Mouse (Mus musculus) megakaryocyte, embryonic 14.5 days (primary cell): Measurements from ENCODE around the gene Tnpo1. TPM values are rescaled to one million over a fixed set of nuclear protein-coding genes. Genes with fewer than 3 reads are reported as not detected.

Source experiments
- H3K27me3 ChIP-seq: replicated peaks from 2 replicates; pipeline ENCODE3; 2012; ENCODE audit warnings: inconsistent platforms
- H3K36me3 ChIP-seq: replicated peaks from 2 replicates; pipeline ENCODE3; 2012; ENCODE audit warnings: low read length, inconsistent platforms, mixed read lengths
- H3K4me1 ChIP-seq: 2 replicates; pipeline ENCODE4 v1.6.1; 2012; ENCODE audit warnings: inconsistent platforms
- H3K4me3 ChIP-seq: replicated peaks from 2 replicates; pipeline ENCODE3; 2012; ENCODE audit warnings: moderate library complexity, mild to moderate bottlenecking, inconsistent platforms
- H3K9me3 ChIP-seq: 2 replicates; pipeline ENCODE4 v1.6.1; 2012; ENCODE audit warnings: inconsistent platforms
- FLI1 ChIP-seq: IDR thresholded peaks from 2 replicates; pipeline ENCODE4 v1.6.1; 2012; ENCODE audit warnings: low read length, inconsistent platforms, mixed read lengths
- GATA1 ChIP-seq: IDR thresholded peaks from 3 replicates; pipeline ENCODE4 v1.6.1; 2012; ENCODE audit warnings: mixed read lengths, low read length, inconsistent platforms, borderline replicate concordance
- polyA plus RNA-seq: library from polyadenylated mRNA; stranded (reverse); fragments of >175 nt; gene quantifications from 2 replicates; pipeline ENCODE4 v1.2.3, GENCODE M21; 2012; ENCODE audit warnings: low replicate concordance; ENCODE audit not compliant: insufficient read depth

Gene Tnpo1
- polyA plus RNA-seq, 1 experiment = 2.3 TPM

DNA sequence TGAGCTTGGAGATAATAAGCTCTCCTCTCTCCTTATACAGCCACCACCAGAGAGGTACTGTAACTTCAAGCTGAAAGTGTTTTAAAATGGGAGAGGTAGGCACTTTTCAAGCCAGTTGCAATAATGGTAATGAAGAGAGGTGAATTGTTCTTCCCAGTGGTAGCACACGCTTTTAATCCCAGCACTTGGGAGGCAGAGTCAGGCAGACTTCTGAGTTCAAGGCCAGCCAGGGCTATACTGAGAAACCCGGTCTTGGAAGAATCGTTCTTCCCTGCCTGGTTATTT is 716 bp upstream of the Tnpo1 start:
- no peaks in the 10 kb centered on the region for H3K27me3 ChIP-seq
- H3K4me1 ChIP-seq = peaks cover 27% of the 10 kb centered on the region
- peak overlapping the region; percentile 96 for H3K4me3 ChIP-seq
- peaks cover 11% of the 10 kb centered on the region for H3K36me3 ChIP-seq
- peaks cover 3% of the 10 kb centered on the region for H3K9me3 ChIP-seq
- no peak for TF ChIP-seq FLI1
- no peak for TF ChIP-seq GATA1

DNA sequence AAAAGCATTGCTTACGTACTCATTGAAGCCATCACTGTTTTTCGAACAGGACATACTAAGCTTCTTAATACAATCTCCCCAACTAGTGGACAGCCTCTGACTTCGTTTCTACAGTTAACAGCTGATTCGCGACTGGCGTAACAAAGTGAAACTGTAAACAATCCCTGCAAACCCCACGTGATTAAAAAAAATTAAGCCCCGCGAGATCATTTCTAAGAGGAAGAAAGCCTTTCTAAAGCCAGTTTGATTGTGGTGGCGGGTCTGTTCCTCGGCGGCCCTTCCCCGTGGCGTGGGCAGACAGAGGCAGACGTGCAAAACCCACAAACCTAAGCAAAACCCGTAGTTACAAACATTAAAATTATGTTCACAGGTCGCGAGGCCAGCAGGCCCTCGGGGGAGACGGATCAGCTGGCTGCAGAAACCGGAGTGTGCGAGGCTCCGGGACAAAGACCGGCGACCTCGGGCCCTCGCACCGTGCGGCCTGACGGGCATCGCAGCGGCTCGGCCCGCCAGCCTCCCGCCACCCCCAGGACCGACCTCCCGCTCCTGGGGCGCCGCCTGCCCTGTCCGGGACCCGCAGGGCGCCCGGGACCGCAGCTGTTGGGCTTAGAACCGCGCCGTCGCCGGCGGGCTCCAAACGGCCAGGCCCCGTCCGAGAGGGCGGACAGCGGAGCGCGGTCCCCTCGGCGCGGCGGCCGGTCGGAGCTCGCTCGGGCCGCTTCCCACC is 535 bp downstream of the Tnpo1 start:
- Histone ChIP-seq H3K9me3 (no peaks in the 10 kb centered on the region), H3K27me3 (no peaks in the 10 kb centered on the region), H3K4me1 (peaks cover 35% of the 10 kb centered on the region), H3K4me3 (peak overlapping the region; percentile 96), H3K36me3 (peaks cover 21% of the 10 kb centered on the region)
- no peak for TF ChIP-seq FLI1
- TF ChIP-seq GATA1 = no peak

DNA sequence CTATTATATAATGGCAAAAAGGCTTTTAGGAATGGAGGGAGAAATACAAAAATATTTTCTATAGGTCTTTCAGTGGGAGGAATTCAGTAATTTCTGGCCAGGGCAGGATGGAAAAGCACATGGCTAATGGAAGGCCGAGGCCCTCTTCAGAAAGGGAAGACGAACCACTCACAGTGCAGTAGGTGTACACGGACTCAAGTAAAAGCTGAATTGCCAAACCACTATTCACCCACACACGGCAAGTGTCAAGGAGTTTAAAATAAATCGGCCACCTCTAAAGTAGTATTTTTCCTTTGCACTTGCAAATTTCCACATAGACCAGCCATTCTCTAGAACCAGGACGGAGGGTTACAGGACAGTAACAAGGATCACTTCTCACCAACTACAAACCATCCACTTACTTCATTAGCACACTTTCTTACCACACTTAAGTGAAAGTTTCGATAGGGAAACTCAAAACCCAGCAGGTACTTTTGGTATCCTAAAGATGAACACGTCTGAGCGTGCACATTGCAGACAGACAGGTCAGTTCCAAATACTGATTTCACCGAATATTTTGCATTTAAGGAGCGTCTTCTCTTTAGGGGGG is 1.2 kb downstream of the Tnpo1 start:
- peaks cover 40% of the 10 kb centered on the region for H3K4me1 ChIP-seq
- H3K9me3 ChIP-seq = no peaks in the 10 kb centered on the region
- H3K36me3 ChIP-seq = peaks cover 22% of the 10 kb centered on the region
- H3K4me3 ChIP-seq = peak overlapping the region; percentile 96
- no peak for TF ChIP-seq FLI1
- TF ChIP-seq GATA1 = no peak
- no peaks in the 10 kb centered on the region for H3K27me3 ChIP-seq

DNA sequence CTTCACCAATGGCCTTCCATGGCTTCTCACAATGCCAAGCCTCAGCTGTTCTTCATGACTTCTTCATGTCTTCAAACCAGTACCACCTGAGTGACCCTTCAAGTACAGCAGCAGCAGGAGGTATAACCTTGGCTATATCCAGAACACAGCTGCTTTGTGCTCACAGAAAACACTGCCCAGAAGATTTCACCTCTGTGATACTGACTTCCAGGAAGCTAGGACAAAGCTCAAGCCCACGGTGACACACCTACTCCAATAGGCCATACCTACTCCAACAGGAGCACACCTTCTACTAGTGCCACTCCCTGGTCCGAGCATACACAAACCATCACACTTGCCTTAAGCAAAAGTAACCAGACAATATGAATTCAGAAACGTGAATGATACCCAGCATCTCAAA is 3.4 kb downstream of the Tnpo1 start:
- TF ChIP-seq GATA1 (no peak), FLI1 (no peak)
- H3K27me3 ChIP-seq = no peaks in the 10 kb centered on the region
- H3K9me3 ChIP-seq = no peaks in the 10 kb centered on the region
- no peak overlapping the region for H3K4me3 ChIP-seq
- H3K4me1 ChIP-seq = peaks cover 56% of the 10 kb centered on the region
- peaks cover 36% of the 10 kb centered on the region for H3K36me3 ChIP-seq

DNA sequence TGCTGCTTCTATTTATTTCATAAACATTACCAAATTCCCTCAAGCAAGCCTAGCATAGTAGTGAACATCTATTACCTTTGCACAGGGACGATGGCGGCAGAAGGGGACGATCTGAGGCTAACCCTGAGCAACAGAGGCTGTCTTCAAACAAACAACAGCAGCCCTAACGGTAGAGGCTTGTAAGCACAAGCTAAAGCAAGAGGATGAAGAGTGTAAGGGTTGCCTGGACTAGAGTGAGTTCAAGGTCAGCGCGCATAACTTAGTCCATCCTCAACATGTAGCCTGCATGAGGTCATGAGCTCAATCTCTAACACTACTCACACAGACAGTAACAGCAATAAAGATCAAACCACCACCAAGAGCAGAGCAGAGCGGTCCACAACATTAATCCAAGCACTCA is 4.9 kb downstream of the Tnpo1 start:
- Histone ChIP-seq H3K36me3 (peaks cover 40% of the 10 kb centered on the region), H3K4me1 (peaks cover 55% of the 10 kb centered on the region), H3K9me3 (no peaks in the 10 kb centered on the region), H3K4me3 (peak overlapping the region; percentile 24), H3K27me3 (no peaks in the 10 kb centered on the region)
- TF ChIP-seq FLI1 (no peak), GATA1 (no peak)

DNA sequence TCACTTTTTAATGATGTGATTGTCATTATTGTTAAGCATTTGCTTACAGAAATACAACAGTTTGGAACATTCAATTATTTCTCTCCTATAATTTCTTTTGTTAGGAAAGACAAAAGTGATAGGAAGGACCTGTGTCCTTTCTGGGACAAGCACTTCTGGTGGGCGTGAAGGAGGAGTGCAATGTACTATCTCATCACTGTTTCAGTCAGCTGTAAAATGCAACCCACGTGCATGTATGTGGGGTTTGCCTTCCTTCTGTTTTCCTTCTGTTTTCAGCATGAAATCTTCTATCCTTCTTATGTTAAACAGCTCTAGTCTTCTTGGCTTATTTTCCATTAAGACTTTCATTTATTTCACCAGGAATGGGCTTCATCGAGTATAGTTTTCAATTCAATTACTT is 5.9 kb downstream of the Tnpo1 start:
- Histone ChIP-seq H3K36me3 (peaks cover 44% of the 10 kb centered on the region), H3K4me1 (peaks cover 64% of the 10 kb centered on the region), H3K9me3 (no peaks in the 10 kb centered on the region), H3K27me3 (no peaks in the 10 kb centered on the region), H3K4me3 (no peak overlapping the region)
- TF ChIP-seq GATA1 (no peak), FLI1 (no peak)

DNA sequence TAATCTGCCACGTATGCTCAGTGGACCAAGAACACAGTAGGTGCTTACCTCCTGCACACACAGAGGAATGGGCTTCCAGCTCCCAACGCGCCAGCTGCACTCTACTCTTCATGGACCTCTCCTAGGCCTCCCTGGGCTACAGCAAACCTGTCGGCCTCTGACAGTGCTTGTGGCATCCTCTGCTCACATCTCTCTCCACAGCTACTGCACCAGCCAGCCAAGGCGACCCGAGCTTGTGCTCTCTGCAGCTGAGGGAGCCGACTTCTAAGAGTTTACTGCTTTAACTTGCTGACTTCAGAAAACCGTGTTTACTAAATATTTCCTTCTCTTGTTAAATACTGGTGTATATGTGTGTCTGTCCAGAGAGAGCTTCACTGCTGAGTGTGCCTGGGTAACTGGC is 6.5 kb downstream of the Tnpo1 start:
- H3K36me3 ChIP-seq = peaks cover 44% of the 10 kb centered on the region
- no peaks in the 10 kb centered on the region for H3K9me3 ChIP-seq
- TF ChIP-seq GATA1 (no peak), FLI1 (no peak)
- peaks cover 66% of the 10 kb centered on the region for H3K4me1 ChIP-seq
- H3K4me3 ChIP-seq = peak overlapping the region; percentile 6
- H3K27me3 ChIP-seq = no peaks in the 10 kb centered on the region

DNA sequence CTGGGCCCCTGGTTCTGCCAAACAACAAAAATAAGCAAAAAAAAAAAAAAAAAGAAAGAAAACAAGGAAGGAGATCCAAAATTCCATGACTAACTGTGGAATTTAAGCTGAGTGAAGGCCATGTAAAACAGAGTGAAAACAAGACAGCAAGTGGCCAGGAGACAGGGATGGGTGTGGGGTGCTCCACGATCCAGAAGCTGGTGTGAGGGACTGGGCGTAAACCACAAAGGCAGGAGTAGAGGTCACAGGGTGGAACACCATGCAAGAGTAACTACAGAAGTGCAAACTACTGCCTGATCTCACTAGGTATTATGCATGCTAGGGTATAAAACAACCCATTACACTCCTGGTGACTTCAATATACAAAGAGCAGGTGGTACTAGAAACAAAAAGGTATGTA is 8.3 kb downstream of the Tnpo1 start:
- TF ChIP-seq FLI1 (no peak), GATA1 (no peak)
- peaks cover 42% of the 10 kb centered on the region for H3K36me3 ChIP-seq
- peaks cover 71% of the 10 kb centered on the region for H3K4me1 ChIP-seq
- no peaks in the 10 kb centered on the region for H3K9me3 ChIP-seq
- no peak overlapping the region for H3K4me3 ChIP-seq
- no peaks in the 10 kb centered on the region for H3K27me3 ChIP-seq

DNA sequence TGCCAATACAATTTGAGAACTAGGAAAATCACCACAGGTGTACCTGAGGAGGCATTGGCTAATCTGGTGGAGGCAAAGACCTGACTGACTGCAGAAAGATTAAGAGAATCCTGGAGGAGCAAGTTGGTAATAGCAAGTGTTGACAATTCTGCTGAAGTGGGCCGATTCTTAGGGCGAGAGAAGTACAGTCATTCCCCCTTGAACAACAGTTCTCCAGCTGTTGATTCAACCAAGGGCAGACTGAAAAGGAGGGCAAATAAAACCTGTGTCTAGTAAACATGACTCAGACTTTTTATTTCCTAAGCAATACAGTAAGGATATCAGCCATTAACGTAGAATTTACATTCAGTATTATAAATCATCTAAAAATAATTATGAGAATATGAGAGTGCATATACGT is 10.6 kb downstream of the Tnpo1 start:
- H3K36me3 ChIP-seq = peaks cover 23% of the 10 kb centered on the region
- no peaks in the 10 kb centered on the region for H3K27me3 ChIP-seq
- H3K4me3 ChIP-seq = no peak overlapping the region
- no peaks in the 10 kb centered on the region for H3K9me3 ChIP-seq
- peaks cover 81% of the 10 kb centered on the region for H3K4me1 ChIP-seq
- no peak for TF ChIP-seq GATA1
- no peak for TF ChIP-seq FLI1

DNA sequence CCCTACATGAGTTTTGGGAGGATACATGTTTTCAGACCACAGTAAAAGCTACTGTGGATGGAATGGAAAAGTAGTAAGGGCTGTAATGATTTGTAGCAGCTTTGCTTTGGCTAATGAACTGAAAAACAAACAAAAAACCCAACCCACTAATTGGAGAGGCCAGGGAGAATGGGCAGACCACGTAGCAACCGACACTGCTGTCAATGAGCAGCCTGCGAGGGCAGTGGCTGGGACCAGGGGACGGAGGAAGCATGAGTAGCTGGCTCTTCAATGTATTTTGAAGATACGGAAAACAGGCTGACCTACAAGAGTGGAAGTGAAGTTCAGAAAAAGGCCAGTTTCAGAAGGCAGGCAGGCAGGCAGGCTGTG is 11.4 kb downstream of the Tnpo1 start:
- Histone ChIP-seq H3K36me3 (peaks cover 21% of the 10 kb centered on the region), H3K27me3 (no peaks in the 10 kb centered on the region), H3K9me3 (no peaks in the 10 kb centered on the region), H3K4me3 (no peak overlapping the region), H3K4me1 (peaks cover 81% of the 10 kb centered on the region)
- TF ChIP-seq GATA1 = no peak
- TF ChIP-seq FLI1 = no peak
